Mouse (Mus musculus) testis, postnatal 14 days (tissue): ENCODE results near the gene Entpd7.

Experiments used
- DNase-seq: peaks from one replicate; pipeline ENCODE4 v3.0.0; 2021; ENCODE audit warnings: low spot score

The Entpd7 gene

DNA sequence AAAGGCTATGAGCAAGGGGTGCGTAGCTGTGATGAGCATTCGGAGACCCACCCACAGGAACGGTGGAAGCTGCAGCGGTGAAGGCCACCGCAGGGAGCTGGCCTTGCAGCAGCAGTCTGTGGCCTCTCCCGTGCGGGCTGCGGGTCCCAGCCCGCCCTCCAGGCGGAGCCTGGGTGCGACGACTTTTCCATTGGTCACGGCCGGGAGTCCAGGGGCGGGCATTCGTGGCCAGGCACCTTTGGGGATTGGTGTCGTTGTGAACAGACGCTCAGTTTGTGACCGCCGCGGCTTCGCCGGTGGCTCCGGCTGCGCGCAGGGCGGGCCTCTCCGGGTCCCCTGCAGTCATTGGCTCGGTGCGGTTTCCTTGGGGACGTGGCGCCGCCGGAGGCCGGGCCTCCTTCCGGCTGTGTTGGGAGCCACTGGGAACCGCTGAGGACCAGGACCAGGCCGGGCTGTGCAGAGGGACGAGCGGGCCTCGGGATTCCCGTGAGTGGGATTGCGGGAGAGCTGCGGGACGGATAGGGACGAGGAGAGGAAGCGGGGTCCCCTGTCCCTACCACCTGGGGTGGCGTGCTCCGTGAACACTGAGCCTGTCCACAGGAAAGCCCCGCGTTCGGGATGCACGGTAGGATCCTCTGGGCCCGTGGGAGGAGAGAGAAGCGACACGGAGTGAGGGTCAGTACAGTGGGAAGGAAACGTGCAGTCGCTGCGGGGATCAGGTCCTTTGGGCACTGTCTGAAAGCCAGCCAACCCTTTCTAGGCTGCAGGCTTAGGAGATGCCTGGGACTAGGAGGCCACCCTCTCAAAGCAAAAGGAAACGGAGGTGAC lies at the start of gene Entpd7:
Gene Entpd7 (plus strand): TSS at position 254 of the 828 bp plus-strand sequence.
- peak; percentile 90 for DNase-seq

DNA sequence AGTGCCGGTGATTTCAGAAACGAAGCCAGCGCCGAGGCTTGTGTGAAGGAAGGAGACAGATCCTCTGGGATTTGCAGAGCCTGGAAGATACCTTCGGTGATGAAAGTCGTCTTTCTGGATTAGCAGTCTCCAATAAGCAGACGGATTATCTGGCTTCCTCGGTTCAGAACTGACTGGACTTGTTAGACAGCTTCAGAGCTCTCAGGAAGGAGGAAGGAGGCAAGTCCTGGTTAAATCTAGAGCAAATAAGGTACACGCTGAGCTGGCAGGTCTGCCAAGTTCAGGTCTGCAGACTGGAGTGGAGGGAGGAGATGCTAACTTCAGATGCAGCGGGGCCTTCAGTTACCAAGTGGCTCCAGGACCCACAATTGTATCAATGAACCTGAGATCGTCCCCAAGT lies 47.6 kb upstream of the Entpd7 start:
- no peak for DNase-seq

DNA sequence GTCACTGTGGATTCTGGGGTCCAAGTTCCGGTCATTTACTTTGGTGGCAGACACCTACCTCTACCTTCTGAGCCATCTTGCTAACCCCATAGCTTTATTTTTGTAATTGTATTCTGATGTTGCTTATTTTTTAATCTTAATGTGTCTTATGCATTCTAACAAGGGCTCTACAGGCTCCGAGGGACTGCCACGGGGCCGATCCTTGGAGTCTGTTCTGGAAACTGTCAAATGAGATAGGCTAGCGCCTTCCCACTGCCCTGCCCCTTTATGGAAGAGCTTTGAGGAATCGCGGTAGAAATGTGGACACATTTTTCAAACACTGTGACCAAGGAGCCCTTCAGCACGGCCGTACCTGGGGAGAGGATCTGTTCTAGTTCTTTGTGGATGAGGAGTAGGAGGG lies 46.6 kb upstream of the Entpd7 start:
- DNase-seq = no peak

DNA sequence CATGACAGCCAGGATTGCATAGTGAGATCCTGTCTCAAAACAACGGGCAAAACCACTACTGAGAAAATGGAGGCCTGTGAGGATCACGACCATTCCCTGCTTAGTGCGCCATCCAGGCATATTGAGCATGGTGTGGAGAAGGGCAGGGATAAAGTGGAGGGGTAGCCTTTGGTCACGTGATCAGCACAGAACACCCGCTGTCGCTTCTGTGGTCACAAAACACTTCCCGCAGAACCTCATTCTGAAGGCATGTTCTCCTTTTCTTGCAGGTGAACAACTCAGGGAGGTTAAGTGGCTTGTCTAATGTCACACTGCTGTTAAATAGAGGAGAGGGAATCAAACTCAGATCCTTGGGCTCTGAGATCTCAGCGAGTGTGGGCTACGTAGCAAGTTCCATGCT lies 44.0 kb upstream of the Entpd7 start:
- no peak for DNase-seq

DNA sequence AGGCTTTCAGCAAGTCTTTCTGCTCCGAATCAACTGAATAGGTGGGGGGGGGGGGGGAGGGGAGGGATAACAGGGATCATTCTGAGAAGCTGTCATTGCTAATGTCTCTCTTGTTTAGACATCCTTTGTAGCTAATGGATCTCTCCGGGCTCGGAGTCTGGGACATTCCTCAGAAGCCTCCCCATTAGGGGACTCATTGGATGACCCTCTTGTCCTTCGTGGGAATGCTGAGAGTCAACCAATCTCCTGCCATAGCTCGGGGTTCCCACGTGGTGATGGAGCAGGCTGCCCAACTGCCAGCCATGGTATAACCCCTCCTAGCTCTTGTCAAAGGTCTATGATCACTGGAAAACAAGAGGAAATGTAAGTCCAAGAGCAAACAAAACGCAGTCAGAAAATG lies 42.6 kb upstream of the Entpd7 start:
- no peak for DNase-seq

DNA sequence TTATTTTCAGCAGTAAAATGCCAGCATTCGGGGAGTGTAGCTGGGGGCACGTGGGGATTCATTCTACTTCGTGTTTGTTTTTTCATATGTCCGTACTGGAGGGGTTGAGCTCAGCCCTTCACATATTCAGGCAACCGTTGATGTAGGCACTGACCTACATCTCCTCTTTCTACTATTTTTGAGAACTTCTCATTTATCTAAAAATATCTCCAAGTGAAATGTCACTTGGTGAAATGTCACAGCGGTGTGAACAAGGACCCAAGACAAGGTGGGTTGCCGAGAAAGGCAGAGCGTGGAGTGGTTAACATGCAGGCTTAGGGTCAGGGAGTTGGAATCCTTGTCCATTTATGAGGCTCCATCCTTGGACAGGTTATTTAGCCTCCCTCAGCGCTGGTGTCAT lies 42.2 kb upstream of the Entpd7 start:
- no peak for DNase-seq

DNA sequence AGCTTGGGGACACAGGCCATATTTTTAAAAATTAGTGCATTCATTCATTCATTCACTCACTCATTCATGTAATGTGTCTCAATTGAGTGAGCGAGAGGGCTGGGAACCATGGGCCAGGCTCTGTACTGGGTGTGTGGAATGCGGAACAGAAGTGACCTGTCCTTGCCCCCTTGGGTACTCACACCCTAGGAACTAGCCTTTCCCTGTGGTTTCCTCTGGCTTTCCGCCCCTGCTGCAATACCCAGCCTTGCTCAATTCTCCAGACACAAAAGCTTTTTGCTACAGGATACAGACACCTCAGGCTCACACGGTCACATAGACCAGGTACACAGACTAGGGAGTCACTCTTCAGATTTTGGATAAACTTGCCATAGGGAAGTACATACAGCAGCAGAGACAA lies 41.1 kb upstream of the Entpd7 start:
- DNase-seq = no peak

DNA sequence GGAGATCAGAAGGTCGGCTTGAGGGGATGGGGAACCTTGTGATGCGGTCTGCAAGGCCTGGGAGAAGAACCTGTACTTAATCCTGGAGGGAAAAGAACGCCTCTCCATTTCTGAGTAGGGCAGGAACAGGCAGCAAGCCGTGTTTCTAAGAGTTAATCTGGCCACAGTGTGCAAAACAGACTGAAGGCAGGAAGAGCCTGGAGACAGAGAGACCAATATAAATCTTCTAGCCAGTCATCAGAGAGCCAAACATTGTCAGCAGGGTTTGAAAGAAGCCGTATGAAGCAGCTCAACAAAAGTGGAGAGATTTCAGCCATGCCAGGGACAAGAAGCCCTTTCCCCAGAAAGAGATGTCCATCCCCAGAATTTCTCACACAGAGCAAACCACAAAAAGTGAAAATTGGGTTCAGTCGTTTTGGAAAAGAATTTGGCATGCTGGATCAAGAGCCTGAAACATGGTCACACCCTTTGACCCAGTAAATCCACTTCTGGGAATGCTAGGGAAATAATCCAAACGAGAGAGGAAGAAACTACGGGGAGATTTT lies 38.2 kb upstream of the Entpd7 start:
- DNase-seq = no peak

DNA sequence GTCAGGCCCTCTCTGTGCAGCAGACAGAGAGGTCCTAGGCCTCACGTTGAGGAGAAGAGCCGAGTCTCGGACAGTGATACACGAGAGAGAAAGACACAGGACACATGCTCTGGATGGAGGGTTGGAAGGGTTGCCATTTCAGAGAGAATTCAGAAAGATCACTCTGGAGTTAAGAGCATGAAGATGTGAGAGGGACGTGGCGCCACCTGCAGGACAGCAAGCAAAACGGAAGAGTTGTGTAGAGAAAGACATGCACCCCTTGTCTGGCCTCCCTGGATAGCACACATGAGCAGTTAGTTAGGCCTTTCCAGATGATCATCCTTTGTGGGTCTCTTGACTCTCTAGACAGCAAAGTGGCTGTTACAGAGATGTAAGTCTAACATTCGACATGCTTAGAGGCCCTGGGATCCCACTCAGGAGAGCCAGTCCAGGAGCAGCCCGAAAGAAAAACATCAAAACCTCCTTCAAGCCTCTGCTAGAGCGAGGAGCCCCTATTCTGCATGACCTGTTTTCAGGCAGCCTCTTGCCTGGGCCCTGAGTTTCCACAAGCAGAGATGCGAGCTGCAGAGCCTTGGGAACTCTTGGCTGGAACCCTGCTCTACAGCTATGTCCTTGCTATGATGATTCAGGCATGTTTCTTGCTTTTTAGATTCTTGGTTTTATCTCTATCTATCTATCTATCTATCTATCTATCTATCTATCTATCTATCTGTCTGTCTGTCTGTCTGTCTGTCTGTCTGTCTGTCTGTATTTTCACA lies 33.6 kb upstream of the Entpd7 start:
- DNase-seq = no peak

DNA sequence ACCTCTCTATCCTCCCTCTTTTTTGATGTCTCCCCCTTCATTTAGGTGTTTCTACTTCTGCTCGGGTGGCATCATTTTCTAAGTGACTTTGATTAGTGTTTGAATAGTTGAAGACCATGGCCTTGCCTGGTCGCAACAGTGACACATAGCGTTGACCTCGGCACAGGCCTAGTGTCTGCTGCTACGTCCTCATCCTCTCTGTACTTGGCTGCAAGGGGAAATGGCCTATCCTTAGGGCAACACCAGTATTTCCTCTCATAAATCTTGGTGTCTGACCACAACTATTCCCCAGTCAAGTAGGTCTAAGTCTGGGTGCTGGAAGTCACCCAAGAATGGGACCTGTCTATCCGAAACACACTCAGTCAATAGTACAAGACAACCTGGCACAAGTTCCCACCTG lies 29.8 kb upstream of the Entpd7 start:
- DNase-seq = no peak

DNA sequence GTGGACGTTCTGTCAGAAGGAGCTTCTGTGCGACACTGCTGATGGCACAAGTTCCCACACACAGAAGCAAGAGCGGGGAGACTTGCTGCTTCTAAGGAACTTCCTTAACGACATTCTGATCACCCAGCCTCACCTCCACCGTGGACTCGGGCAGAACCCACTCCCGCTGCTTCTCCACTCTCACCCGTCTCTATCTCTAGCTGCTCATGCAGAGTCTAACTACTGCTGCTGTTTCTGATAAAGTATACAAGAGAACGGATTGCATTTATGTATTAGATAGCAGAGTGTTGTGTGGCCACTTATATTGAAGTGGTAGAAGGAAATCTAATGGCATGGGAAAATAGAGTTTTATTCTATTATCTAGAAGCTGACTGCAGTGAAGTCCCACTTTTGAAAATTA lies 28.7 kb upstream of the Entpd7 start:
- no peak for DNase-seq

DNA sequence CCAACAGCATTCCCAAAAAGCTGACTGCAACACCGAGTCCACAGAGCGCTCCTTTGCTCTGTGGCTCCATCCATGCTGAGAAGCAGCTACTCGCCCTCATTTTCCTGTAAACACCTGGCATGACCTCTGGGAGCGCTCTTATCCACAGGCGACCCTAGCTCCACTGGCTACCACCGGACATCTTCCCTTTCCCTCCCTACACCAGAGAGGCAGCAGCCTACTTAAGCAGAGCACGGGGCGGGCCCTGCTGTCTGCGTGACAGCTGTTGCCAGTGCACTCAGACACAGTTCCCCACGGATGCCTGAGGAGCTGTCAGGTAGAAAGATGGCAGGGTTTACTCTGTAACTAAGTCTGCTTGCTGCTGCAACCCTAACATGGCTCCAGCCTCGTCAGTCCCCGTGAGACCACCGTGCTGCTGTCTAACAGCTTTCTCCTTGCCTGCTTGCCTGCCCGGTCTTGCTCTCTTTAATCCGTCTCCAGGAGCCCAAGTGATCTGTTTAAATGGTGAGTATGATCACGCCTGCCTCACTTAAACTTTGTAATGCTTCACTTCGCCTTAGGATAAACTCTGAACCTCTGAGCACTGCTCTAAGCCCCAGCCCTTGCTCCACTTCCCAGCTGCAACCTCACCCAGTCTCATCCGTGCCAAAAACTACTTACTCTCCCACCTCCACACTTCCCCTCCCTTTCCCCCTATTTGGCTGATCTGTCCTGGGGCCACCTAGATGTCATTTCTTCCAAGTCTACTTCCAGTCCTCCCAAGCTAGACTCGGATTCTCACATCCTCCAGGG lies 27.1 kb upstream of the Entpd7 start:
- no peak for DNase-seq

DNA sequence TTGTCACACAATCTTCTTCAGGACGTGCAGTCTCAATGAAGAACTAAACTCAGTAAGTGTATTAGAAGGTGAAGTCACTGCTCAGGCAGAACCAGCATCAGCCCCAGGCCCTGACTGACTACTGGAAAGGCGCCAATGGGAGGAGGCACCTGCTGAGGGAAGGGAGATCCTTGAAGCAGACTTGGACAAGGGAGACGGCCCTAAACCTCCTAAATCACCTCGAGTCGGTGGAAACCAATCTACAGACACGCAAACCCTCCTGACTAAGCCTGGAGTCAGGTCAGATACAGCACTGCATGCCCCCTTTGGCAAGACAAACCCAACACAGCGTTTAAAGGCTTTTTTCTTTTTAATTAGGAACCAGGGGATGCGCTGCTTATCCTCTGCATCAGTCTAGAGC lies 26.0 kb upstream of the Entpd7 start:
- DNase-seq = no peak

DNA sequence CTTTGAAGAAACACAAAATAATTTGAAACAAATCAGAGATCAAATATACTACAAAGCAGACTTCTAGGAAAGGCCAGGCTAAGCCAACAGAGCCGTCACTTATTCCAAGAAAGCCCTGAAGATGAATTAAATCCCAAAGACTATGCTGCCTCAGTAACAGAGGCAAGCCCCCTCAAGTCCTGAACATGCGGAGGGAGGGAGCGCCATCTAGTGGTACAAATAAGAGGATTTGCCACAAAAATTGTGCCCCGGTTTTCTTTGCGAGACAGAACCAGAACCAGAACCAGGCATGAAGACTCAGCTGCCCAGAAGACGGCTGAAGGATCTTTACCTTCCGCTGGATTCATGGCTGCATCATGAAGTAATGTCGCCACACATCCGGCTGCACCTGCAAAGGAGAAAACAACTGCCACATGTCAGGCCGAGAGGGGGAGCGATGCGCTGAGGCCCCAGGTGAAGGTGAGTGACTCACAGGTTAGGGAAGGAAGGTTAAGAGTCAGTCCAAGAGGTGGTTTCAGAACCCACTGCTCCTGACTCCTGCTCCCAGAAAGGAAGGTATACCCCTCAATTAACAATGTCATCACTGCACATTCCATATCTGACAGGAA lies 23.9 kb upstream of the Entpd7 start:
- no peak for DNase-seq

DNA sequence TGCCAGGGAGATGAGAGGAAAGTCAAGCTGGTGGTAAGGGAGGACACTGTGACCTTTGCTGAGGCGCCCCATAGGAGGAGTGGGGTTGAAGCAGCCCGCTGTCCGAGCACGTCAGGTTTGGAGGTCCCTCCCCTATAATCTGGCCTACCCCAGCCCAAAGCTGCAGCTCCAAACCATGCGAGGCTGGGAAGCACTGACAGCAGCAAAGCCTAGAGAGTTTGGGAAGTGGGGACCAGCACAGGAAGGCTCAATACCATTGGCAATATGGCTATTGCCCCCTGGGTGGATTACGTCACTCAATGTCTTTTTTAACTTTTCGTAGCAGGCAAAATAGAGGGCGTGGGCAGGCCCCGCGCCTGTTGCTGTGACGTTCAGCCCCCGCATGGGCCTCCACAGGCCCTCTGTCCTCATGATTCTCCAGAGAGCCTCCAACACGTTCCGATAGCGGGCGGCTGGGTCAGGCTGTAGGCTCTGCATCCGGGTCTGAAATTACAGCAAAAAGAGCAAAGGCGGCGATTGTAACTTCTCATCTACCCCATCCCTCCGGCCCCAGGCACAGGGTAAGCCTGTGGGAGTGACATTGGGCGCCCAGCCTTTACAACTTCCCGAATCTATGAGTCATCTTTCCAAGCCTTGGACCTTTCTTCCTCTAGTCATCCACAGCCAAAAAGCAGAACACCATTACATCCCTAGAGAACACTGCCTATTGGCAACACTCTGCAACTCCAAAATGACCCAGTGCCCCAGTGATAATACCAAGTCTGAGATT lies 22.6 kb upstream of the Entpd7 start:
- DNase-seq = no peak

DNA sequence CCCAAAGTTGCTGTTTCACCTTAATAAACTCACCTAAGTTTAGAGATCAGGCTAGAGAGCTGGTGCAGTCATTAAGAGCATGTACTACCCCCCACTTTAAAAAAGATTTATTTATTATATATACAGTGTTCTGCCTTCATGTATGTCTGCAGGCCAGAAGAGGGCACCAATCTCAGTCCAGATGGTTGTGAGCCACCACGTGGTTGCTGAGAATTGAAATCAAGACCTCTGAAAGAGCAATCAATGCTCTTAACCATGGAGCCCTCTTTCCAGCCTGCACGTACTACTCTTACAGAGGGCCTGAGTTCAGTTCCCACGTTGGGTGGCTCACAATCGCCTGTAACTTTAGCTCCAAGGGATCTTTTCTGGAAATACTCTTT lies 22.1 kb upstream of the Entpd7 start:
- DNase-seq = no peak

DNA sequence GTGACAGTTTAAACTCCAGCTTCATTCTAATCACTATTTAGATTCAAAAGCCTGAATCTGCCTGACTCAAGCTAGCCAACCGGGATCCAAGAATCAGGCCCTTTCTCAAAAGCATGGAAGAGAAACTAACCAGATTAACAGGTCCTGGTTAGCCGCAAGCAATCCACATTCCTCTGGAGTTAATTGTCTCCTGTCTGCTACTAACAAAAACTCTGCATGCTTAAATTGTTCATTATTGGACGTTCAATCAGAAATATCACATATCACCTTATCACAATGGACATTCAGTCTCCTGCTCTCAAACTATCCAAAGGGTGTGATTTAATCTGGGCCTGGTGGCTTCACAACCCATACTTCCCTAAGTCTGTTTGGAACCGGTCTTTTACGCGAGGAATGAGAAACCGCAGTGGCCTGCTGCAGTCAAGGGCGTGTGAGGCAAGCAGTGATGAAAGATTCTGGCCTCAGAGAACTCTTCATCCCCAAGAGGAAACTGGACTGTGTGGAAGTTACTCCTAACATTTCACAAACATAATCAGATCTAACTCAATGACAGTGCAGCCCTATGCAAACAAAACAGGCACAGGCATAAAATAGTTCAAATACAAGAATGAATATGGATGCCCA lies 20.2 kb upstream of the Entpd7 start:
- DNase-seq = no peak

DNA sequence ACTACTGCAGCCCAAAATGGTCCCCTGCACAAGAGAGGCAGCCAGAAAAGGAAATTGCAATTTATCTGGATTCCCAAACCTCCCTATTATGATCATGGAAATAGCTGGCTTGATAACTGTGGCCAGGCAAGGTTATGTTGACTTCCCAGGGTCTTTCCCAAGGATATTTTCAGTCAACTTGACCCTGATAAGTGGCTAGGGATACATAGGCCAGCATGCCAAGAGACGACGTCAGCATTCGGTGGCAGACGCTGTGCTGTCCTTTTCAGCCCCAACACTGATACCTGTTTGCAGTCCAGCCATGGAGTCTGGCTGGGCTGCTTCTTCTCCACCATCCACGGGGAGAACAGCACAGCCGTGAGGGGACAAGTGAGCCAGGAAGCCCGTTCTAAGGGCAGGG lies 18.4 kb upstream of the Entpd7 start:
- DNase-seq = no peak

DNA sequence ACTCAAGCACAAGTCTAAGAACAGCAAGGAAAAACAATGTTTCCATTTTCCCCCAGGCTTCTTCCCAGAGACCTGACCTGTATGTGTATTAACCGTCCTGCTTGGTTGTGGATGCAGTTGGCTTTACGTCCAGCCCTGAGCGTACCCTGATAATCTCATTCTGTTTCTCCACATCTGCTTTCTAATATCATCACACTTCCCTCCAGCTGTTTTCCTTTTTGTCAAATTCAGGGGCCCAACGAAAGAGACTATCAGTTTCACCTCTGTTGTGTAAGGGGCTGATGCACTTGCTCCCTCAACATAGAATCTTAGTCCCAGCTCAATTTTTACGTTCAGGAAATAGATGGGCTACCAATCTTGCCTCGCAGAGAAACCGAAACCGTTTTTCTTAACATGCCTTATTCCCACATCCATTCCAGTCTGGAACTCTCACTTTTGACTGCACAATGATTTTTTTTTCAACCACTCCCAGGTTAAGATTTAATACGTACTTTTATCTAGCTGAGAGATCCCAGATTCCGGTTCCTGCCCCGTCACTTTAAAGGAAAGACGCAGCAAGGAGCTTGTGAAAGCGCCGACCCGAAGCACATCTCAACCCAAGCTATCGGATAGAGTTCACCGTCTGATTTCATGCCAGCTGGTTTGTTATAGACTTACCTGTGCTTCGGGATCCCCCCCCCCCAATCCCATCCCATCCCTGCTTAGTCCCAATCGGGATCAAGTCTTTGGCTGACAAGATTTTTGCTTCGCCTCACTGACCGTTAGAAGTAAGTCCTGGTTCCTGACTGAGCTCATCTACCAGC lies 15.8 kb upstream of the Entpd7 start:
- no peak for DNase-seq

DNA sequence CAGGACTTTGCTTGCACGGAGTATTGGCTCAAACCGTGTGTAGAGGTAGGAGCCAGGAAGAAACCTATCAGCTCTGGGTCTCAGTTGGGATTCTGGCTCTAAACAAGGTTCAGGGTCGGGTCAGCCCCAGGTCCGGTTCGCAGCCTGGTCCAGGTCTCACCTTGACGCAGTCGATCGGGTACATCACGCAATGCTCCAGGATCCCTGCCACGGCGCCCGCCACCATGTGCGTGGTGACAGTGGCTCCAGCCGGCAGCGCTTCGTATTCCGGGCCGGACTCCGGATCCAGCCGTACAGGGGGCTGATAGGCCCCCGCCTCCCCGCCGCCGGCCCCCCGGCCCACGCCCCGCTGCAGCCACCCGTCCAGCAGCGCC lies 15.2 kb upstream of the Entpd7 start:
- DNase-seq = no peak
